15 mouse cellular contexts compared by ENCODE assay signal in the genomic region with DNA sequence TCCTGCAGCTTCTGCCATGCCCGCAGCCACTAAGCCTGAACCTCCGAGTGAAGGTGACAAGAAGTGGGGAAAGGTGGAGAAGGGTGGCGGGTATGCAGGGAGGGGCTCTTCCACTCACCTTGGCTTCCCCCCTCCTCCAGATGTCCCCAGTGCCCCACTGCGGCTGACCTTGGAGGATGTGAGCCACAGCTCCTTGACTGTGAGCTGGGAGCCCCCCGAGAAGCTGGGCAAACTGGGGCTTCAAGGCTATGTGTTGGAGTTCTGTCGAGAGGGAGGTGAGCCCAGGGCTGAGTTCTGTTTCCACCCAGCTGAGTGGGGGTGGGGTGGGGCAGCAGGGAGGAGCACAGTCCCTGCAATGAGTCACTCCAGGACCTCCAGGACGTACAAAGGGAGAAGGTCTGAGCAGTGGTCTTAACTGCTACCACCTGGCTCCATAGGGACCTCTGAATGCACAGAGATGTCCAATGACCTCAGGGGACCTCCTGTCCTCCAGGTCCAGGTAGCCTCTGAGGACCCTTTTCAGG. TPM values are rescaled to one million over a fixed set of nuclear protein-coding genes. Genes with fewer than 3 reads are reported as not detected.
DNase-seq lines count a peak whose midpoint lies in the region.
"Had no signal": no experiment of that assay in that cellular context is flagged by ENCODE, and none has a peak within 500 bp of the region (broad histone marks: within the 10 kb centered on the region; RNA-seq: fewer than 3 reads in every experiment).

No protein-coding gene starts in this region.

- intact Hi-C loops in heart, postnatal 36 days (cut with DNase I) = no loop called here

- DNase-seq in adrenal gland, adult 2 months = peak; percentile 60
- no peak for DNase-seq in adrenal gland, postnatal 4 days (ENCODE audit: low spot score in 2 of 2)
- DNase-seq in heart, adult 11 months = peak; percentile 90
- DNase-seq in heart, postnatal 36 days = no peak
- DNase-seq in urinary bladder, postnatal 14 days (ENCODE audit: low spot score) = peak; percentile 30
- no peak for DNase-seq in urinary bladder, postnatal 4 days (ENCODE audit: low spot score in 2 of 2)
- no peak for DNase-seq in thymus, adult 18-20 months
- no peak for DNase-seq in lung, postnatal 36 days
- DNase-seq: kidney, postnatal 25 days; layer of hippocampus, postnatal 36 days; liver, embryonic 13.5 days; lung, postnatal 10 days had no signal

RNA-seq across cellular contexts. Expression of a gene that starts 0.5 kb away (rescaled TPM):
- under 1 TPM in 1 of 2 experiments, not detected in 1; 0.38 TPM for total RNA-seq in adrenal gland, adult 2 months (2021)
- 0.25 and 0.59 TPM in 2 replicates for polyA plus RNA-seq in adrenal gland, adult 2 months (2012; rRNA removed)
- under 1 TPM; 0.34 to 0.84 TPM for total RNA-seq in adrenal gland, postnatal 4 days (2021)
- total RNA-seq in heart, postnatal 36 days (2021) = not detected
- total RNA-seq: common myeloid progenitor, adult 5-6 weeks had no signal
- polyA plus RNA-seq: intestine, postnatal 0 days; urinary bladder, adult 2 months had no signal

RNA-seq across cellular contexts. Expression of a gene that starts 11.8 kb away (rescaled TPM):
- total RNA-seq in adrenal gland, adult 2 months (2021) = 1 to 10 TPM; 1.1 to 1.6 TPM
- polyA plus RNA-seq in adrenal gland, adult 2 months (2012; rRNA removed) = 0.20 and 0.57 TPM in 2 replicates
- total RNA-seq in adrenal gland, postnatal 4 days (2021) = 1 to 10 TPM in 1 of 2 experiments, under 1 TPM in 1; 0.81 to 3.4 TPM
- total RNA-seq in heart, postnatal 36 days (2021) = 1 to 10 TPM in 1 of 2 experiments, under 1 TPM in 1; 0.57 to 1.1 TPM

RNA-seq across cellular contexts. Expression of a gene that starts 41.5 kb away (rescaled TPM):
- 100 to 1,000 TPM; 110 to 198 TPM for total RNA-seq in adrenal gland, adult 2 months (2021)
- 180 and 209 TPM in 2 replicates for polyA plus RNA-seq in adrenal gland, adult 2 months (2012; rRNA removed)
- 100 to 1,000 TPM in 1 of 2 experiments, 10 to 100 TPM in 1; 88.6 to 106 TPM for total RNA-seq in adrenal gland, postnatal 4 days (2021)
- total RNA-seq in heart, postnatal 36 days (2021) = 10 to 100 TPM; 18.4 to 19.8 TPM
- total RNA-seq: common myeloid progenitor, adult 5-6 weeks had no signal

Comparison
In these comparisons a context has a peak if more than half of its experiments do, and no peak if none do; other contexts are left out.
1. DNase-seq: peak in adrenal gland, adult 2 months (single experiment), heart, adult 11 months (single experiment) and urinary bladder, postnatal 14 days (single experiment); none in adrenal gland, postnatal 4 days (0 of 2), heart, postnatal 36 days (0 of 2), urinary bladder, postnatal 4 days (0 of 2), thymus, adult 18-20 months (0 of 2) and lung, postnatal 36 days (single experiment).
2. RNA of a gene that starts 41.5 kb away (total RNA-seq): 110 to 198 TPM in adrenal gland, adult 2 months and 88.6 to 106 TPM in adrenal gland, postnatal 4 days; 18.4 to 19.8 TPM in heart, postnatal 36 days; every median in the first group is over 4 times any median in the second.